ENCODE assay signal across 9 mouse cellular contexts in the genomic region with DNA sequence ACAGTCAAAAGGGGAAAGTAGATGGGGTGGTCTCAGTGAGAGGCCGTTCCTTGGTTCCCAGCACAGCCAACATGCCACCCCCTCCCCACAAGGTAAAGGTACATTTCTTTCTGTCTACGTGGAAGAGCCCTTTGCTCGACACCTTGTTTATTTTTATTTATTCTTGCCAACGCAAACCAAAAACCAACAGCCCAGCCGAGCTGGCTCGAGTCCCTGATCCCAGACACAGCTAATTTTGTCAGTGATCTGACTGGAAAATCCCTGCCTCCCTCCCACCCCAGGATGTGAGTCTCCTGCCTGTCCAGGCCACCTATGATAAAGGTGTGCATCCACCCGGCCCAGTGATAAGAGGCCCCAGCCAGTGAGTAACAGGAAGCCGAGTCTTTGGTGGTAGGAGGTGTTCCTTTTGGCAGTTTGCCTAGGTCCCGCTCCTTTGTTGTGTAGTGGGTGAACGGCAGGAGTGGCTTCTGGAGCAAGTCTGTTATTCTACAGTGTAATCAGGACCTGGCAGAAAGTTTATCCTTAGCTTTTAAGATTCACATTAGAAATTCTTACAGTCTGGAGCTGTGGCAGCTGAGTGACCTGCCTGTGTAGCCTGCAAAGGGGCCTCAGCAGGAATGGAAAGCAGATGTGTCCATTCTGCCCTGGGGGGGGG. TPM values are rescaled to one million over a fixed set of nuclear protein-coding genes. Genes with fewer than 3 reads are reported as not detected.
DNase-seq lines count a peak whose midpoint lies in the region; ATAC-seq and TF ChIP-seq lines count a peak whose summit lies in the region.
"Had no signal": no experiment of that assay in that cellular context is flagged by ENCODE, and none has a peak within 500 bp of the region (broad histone marks: within the 10 kb centered on the region; RNA-seq: fewer than 3 reads in every experiment).

No protein-coding gene starts in this region.

- WGBS in lung, adult 2 months: 29% methylated on average over 10 of the region's 10 CpGs
- WGBS in heart, embryonic 13.5 days: 20% methylated on average over 10 of the region's 10 CpGs

- no peak for TF ChIP-seq CTCF in lung, adult 2 months (IDR thresholded peaks at IDR 0.05; ENCODE audit: insufficient read depth, low read length)

- peak overlapping the region; percentile 68; the same call in 1 of the 2 replicates for H3K9ac ChIP-seq in heart, embryonic 13.5 days

- peaks cover 9% of the 10 kb centered on the region; the same call in 1 of the 2 replicates for H3K36me3 ChIP-seq in heart, embryonic 13.5 days

- DNase-seq in lung, adult 18-20 months: peak; percentile 68 to 79
- DNase-seq in lung, adult 2 months: no peak
- peak; percentile 13 for DNase-seq in c-Kit-negative CD71-positive TER-119-positive erythroid progenitor cells, embryonic 14.5 days (ENCODE audit: low read depth, low spot score)
- DNase-seq in kidney, postnatal 25 days: peak; percentile 66 to 79
- no peak for DNase-seq in Muller cell, postnatal 12 days (ENCODE audit: inconsistent ontology term)
- no peak for DNase-seq in right cerebral cortex, adult 18-20 months

- peaks cover 12% of the 10 kb centered on the region for H3K4me1 ChIP-seq in lung, adult 2 months (ENCODE audit: control insufficient read depth, insufficient read depth, low read length)
- H3K4me1 ChIP-seq in heart, embryonic 13.5 days: peaks cover 33% of the 10 kb centered on the region
- H3K4me1 ChIP-seq: megakaryocyte, embryonic 14.5 days had no signal

- ATAC-seq in heart, embryonic 13.5 days (ENCODE audit: extremely low read depth, insufficient number of reproducible peaks, low FRiP score, low TSS enrichment): peak; percentile 31; the same call in 1 of the 2 replicates
- ATAC-seq in megakaryocyte, adult 5-6 weeks (ENCODE audit: poor library complexity, severe bottlenecking): peak; percentile 47; the same call in 1 of the 2 replicates

- H3K27me3 ChIP-seq in heart, embryonic 13.5 days (replicated peaks): no peaks in the 10 kb centered on the region

- H3K4me2 ChIP-seq in heart, embryonic 13.5 days: peak overlapping the region; percentile 44

- H3K4me3 ChIP-seq in lung, adult 2 months (replicated peaks; ENCODE audit: extremely low read depth, low read depth, low read length): no peak overlapping the region
- no peak overlapping the region for H3K4me3 ChIP-seq in heart, embryonic 13.5 days
- H3K4me3 ChIP-seq: megakaryocyte, embryonic 14.5 days had no signal

- no peak for TF ChIP-seq POLR2A in lung, adult 2 months (IDR thresholded peaks at IDR 0.05; ENCODE audit: borderline replicate concordance, extremely low read depth, low read depth, low read length)

- peak overlapping the region; percentile 77 for H3K27ac ChIP-seq in heart, embryonic 13.5 days (replicated peaks)

- no peaks in the 10 kb centered on the region for H3K9me3 ChIP-seq in heart, embryonic 13.5 days
- H3K9me3 ChIP-seq: megakaryocyte, embryonic 14.5 days had no signal

RNA-seq across cellular contexts. Expression of gene Fgd6, which starts 36.6 kb away (rescaled TPM):
- polyA plus RNA-seq in lung, adult 2 months (2012; rRNA removed): 4.8 and 7.2 TPM in 2 replicates
- polyA plus RNA-seq in heart, embryonic 13.5 days (2015; fragmentation: Nextera tagmentation; extraction: Ambion mirVana): 2.1 and 2.2 TPM in 2 replicates
- 1.4 and 1.8 TPM in 2 replicates for total RNA-seq in megakaryocyte, adult 5-6 weeks (2015)
- total RNA-seq in megakaryocyte, adult 5-6 weeks (2017): 1.1 and 1.5 TPM in 2 replicates

RNA-seq across cellular contexts. Expression of gene Vezt, which starts 36.8 kb away (rescaled TPM):
- polyA plus RNA-seq in lung, adult 2 months (2012; rRNA removed): 7.9 and 13.4 TPM in 2 replicates
- 21.2 and 23.2 TPM in 2 replicates for polyA plus RNA-seq in heart, embryonic 13.5 days (2015; fragmentation: Nextera tagmentation; extraction: Ambion mirVana)
- 3.8 and 5.0 TPM in 2 replicates for total RNA-seq in megakaryocyte, adult 5-6 weeks (2015)
- total RNA-seq in megakaryocyte, adult 5-6 weeks (2017): 6.6 and 7.7 TPM in 2 replicates

Comparison
In these comparisons a context has a peak if more than half of its experiments do, and no peak if none do; other contexts are left out.
1. DNase-seq: peak in lung, adult 18-20 months (2 of 2), c-Kit-negative CD71-positive TER-119-positive erythroid progenitor cells, embryonic 14.5 days (single experiment) and kidney, postnatal 25 days (2 of 2); none in lung, adult 2 months (single experiment), Muller cell, postnatal 12 days (single experiment) and right cerebral cortex, adult 18-20 months (single experiment).